Mouse (Mus musculus) stomach, postnatal 0 days (tissue): ENCODE data around the gene Prdm16. TPM values are rescaled to one million over a fixed set of nuclear protein-coding genes. Genes with fewer than 3 reads are reported as not detected.

Source experiments
- ATAC-seq: fragments of 200-750 bp; cut with Nextera tagmentation; 2 replicates; pipeline ENCODE4 v1.8.0; 2017; ENCODE audit not compliant: low FRiP score, low TSS enrichment
- DNase-seq: peaks from one replicate; pipeline ENCODE4 v3.0.0-alpha.2; 2016; ENCODE audit warnings: low spot score
- H3K27ac ChIP-seq: fragments of 300-500 bp; sonication (generic); replicated peaks from 2 replicates; pipeline ENCODE4 v1.5.1; 2014; ENCODE audit warnings: mild to moderate bottlenecking, control low read depth
- H3K27me3 ChIP-seq: fragments of 300-500 bp; sonication (generic); 2 replicates; pipeline ENCODE4 v1.6.1; 2014; ENCODE audit warnings: low read length; ENCODE audit not compliant: control insufficient read depth, insufficient read depth
- H3K36me3 ChIP-seq: fragments of 300-500 bp; sonication (generic); 2 replicates; pipeline ENCODE4 v1.6.1; 2014; ENCODE audit warnings: low read length, mixed read lengths; ENCODE audit not compliant: control insufficient read depth, insufficient read depth
- H3K4me1 ChIP-seq: fragments of 300-500 bp; sonication (generic); replicated peaks from 2 replicates; pipeline ENCODE4 v1.6.1; 2014; ENCODE audit warnings: antibody characterized with exemption; ENCODE audit not compliant: control insufficient read depth, insufficient read depth
- H3K4me2 ChIP-seq: fragments of 300-500 bp; sonication (generic); replicated peaks from 2 replicates; pipeline ENCODE4 v1.6.1; 2014; ENCODE audit warnings: low read depth, mild to moderate bottlenecking, control low read depth, moderate library complexity
- H3K4me3 ChIP-seq: fragments of 300-500 bp; sonication (generic); 2 replicates; pipeline ENCODE4 v1.5.1; 2014; ENCODE audit warnings: low read depth, low read length, control low read depth
- H3K9ac ChIP-seq: fragments of 300-500 bp; sonication (generic); 2 replicates; pipeline ENCODE4 v1.6.1; 2014; ENCODE audit warnings: mild to moderate bottlenecking, low read length, control low read depth, mixed read lengths
- H3K9me3 ChIP-seq: fragments of 300-500 bp; sonication (generic); 2 replicates; pipeline ENCODE4 v1.6.1; 2016; ENCODE audit warnings: low read length; ENCODE audit not compliant: control insufficient read depth
- CTCF ChIP-seq: IDR thresholded peaks from 2 replicates; pipeline ENCODE4 v1.5.1; 2016; ENCODE audit warnings: antibody characterized with exemption, low read depth, mild to moderate bottlenecking, moderate library complexity
- EP300 ChIP-seq: optimal IDR thresholded peaks from 2 replicates; pipeline ENCODE3; 2016; ENCODE audit warnings: antibody characterized with exemption
- WGBS: fragments of 180-500 bp; shearing (Covaris S2); extraction: QIAGEN DNeasy Blood & Tissue Kit; methylation state at CpG from one replicate; pipeline ENCODE4 v1.1.7; 2014; 5-methylcytosine and 5-hydroxymethylcytosine counted together
- polyA plus RNA-seq: library from polyadenylated mRNA; unstranded; fragments of >200 nt; fragmentation: Nextera tagmentation; extraction: Ambion mirVana; gene quantifications from 2 replicates; pipeline ENCODE4 v1.2.1, GENCODE M21; 2015

Gene Prdm16
- polyA plus RNA-seq, 1 experiment from 2014 or later = 15.6 TPM

DNA sequence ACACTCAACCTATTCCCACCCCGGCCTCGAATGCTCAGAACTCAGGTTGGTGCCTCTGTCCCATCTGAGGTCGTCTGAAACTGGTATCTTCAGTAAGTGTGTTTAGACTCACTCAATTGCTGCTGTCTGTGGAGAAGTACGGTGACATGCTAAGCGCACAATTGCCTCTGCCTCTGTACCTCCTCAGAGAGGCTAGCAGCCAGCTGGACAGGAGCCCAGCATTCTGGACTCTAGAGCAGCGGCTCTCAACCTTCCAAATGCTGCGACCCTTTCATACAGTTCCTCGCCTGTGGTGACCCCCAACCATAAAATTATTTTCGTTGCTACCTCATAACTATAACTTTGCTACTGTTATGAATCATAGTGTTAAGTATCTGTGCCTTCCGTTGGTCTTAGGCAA, 34.3 kb downstream of the Prdm16 start:
- H3K4me2 ChIP-seq = no peak overlapping the region
- DNase-seq = no peak
- H3K27ac ChIP-seq = no peak overlapping the region

DNA sequence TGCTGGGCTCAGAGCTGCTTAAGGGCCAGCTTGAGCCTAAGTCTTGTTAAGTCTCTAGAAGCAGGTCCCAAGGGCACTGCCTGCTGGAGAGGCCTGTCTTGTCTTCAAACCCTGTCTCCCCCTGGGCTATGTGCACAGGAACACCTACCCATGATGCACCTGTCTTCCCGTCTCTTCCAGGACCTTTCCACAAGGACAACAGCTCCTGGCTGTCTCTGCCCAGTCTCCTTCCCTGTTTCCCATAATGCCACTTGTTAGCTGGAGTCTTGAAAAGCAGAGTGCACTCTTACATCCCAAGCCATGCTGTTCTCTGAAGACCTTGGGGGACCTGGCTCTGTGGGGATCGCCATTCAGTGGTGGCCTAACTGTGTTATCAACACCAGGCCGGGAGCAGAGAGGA, 35.7 kb downstream of the Prdm16 start:
- no peak for TF ChIP-seq EP300
- TF ChIP-seq CTCF = no peak
- WGBS = 59% methylated on average over 3 of the region's 3 CpGs
- Histone ChIP-seq H3K4me2 (no peak overlapping the region), H3K36me3 (no peaks in the 10 kb centered on the region), H3K9me3 (no peaks in the 10 kb centered on the region), H3K27ac (no peak overlapping the region), H3K27me3 (no peaks in the 10 kb centered on the region), H3K4me3 (no peak overlapping the region), H3K4me1 (no peaks in the 10 kb centered on the region), H3K9ac (no peak overlapping the region)
- DNase-seq (no peak), ATAC-seq (no peak)

More for the DNA sequence above, 34.3 kb downstream of the Prdm16 start:
- H3K27me3 ChIP-seq = no peaks in the 10 kb centered on the region
- WGBS = 68% methylated on average over 10 of the region's 10 CpGs
- no peak overlapping the region for H3K9ac ChIP-seq
- no peak for TF ChIP-seq CTCF
- no peak for TF ChIP-seq EP300
- ATAC-seq = no peak
- no peaks in the 10 kb centered on the region for H3K4me1 ChIP-seq
- H3K36me3 ChIP-seq = no peaks in the 10 kb centered on the region
- H3K4me3 ChIP-seq = no peak overlapping the region
- no peaks in the 10 kb centered on the region for H3K9me3 ChIP-seq

DNA sequence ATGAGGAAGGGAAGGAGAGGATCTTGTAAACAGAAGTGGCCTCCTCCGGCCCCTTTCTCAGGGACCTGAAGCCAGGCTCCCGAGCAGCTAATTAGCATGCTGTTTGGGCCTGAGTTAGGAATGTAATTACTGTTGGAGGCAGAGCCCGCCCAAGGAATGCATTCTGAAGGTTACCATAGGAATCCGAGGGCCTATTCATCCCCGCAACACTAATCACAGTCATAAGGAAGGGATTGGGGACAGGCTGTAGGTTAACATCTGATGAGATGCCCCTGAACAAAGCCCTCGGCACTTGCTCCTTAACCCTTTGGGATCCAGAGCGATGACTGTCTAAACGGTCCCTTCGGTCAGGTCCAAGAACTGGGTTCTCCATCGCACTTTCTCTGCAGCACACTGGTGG, 36.7 kb downstream of the Prdm16 start:
- H3K36me3 ChIP-seq = no peaks in the 10 kb centered on the region
- H3K27ac ChIP-seq = no peak overlapping the region
- no peak overlapping the region for H3K4me3 ChIP-seq
- no peak overlapping the region for H3K4me2 ChIP-seq
- no peaks in the 10 kb centered on the region for H3K9me3 ChIP-seq
- TF ChIP-seq EP300 (no peak), CTCF (no peak)
- WGBS = 55% methylated on average over 10 of the region's 10 CpGs
- no peaks in the 10 kb centered on the region; the same call in 1 of the 2 replicates for H3K4me1 ChIP-seq
- DNase-seq (no peak), ATAC-seq (no peak)
- H3K9ac ChIP-seq = no peak overlapping the region
- H3K27me3 ChIP-seq = no peaks in the 10 kb centered on the region

DNA sequence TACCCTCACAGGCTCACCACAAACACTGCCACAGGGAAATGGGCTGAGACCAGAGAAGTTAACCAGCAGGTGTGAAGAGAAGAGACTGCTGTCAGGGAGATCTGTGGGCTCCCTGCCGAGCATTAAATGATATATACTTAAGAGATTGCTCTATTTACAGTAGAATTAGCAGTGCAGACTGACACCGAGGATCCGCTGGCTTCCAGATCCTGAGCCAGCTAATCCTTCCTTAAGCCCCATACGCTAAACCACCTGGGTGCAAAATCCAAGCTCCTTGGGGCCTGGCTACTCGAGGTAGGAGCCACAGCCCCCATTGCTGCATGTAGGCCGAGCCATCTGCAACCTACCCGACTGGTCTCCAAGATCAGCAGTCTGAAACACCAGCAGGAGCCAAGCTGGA, 38.3 kb downstream of the Prdm16 start:
- ATAC-seq = no peak
- H3K4me2 ChIP-seq = no peak overlapping the region
- no peaks in the 10 kb centered on the region for H3K27me3 ChIP-seq
- no peaks in the 10 kb centered on the region for H3K9me3 ChIP-seq
- no peak for TF ChIP-seq CTCF
- no peaks in the 10 kb centered on the region for H3K36me3 ChIP-seq
- peaks cover 2% of the 10 kb centered on the region; the same call in 1 of the 2 replicates for H3K4me1 ChIP-seq
- no peak overlapping the region for H3K27ac ChIP-seq
- no peak for DNase-seq
- H3K4me3 ChIP-seq = no peak overlapping the region
- no peak overlapping the region for H3K9ac ChIP-seq
- 26% methylated on average over 7 of the region's 7 CpGs for WGBS

DNA sequence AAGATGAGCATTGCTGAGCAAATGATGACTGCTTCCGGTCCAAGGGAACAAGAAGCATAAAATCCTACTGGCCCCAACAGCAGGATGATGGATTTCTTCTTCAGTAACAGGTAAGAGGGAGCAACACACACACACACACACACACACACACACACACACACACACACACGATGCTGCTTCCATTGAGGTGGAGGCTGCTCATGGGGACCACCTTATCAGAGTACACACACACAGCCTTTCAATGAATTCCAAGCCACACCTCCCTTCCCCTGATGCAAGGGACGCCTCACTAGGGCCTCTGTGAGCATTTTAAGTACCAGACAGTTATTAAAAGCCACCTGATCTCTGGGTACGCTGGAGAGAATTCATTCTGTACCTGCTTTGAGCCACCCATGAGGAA, 39.9 kb downstream of the Prdm16 start:
- 52% methylated on average over 4 of the region's 4 CpGs for WGBS
- no peak for TF ChIP-seq EP300
- TF ChIP-seq CTCF = no peak
- ATAC-seq = no peak

DNA sequence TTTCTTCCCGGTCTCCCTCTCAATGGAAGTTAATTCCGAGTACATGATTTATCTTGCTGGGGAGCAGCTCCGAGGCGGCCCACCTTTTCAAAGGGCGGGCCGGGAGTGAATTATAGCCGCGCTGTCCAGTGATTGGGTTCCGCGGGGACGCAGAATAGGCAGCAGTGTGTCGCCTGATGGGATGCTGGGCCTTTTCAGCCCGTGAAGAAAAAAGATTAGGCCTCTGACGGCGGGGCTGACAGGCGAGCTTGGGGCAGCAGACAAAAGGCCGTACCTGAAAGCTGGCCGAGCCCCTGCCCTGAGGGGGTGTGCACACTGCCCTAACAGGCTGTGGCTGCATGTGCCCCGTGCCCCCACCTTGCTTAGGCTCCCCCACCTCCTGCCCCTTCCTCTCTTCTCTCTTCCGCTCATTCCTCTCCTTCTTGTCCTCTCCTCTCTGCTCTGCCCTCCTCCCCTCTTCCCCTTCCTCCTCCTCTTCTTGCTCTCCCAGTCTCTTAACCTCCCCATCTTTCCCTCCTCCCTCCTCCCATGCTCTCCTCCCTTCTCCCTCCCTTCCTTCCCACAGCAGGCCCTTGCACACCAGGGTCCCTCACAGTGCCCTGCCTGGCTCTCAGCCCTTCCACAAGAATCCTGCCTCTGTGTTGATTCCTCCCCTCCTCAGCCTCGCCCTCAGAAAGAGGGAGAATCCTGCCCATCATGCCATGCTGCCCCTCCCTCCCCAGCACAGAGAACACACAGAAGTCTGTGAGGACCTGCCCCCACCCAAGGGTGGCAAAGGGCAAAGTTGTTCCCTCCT, 41.7 kb downstream of the Prdm16 start:
- H3K9me3 ChIP-seq = no peaks in the 10 kb centered on the region
- no peaks in the 10 kb centered on the region for H3K27me3 ChIP-seq
- whole genome bisulfite sequencing = 18% methylated on average over 18 of the region's 21 CpGs
- DNase-seq (no peak), ATAC-seq (no peak)
- no peak overlapping the region for H3K9ac ChIP-seq
- TF ChIP-seq CTCF = no peak
- no peak for TF ChIP-seq EP300
- H3K27ac ChIP-seq = no peak overlapping the region; the same call in 1 of the 2 replicates
- H3K4me3 ChIP-seq = no peak overlapping the region
- peaks cover 2% of the 10 kb centered on the region; the same call in 1 of the 2 replicates for H3K4me1 ChIP-seq
- H3K36me3 ChIP-seq = no peaks in the 10 kb centered on the region
- no peak overlapping the region for H3K4me2 ChIP-seq

More for the DNA sequence above, 39.9 kb downstream of the Prdm16 start:
- Histone ChIP-seq H3K9ac (no peak overlapping the region), H3K9me3 (no peaks in the 10 kb centered on the region), H3K27ac (no peak overlapping the region), H3K4me1 (peaks cover 2% of the 10 kb centered on the region; the same call in 1 of the 2 replicates), H3K36me3 (no peaks in the 10 kb centered on the region), H3K27me3 (no peaks in the 10 kb centered on the region), H3K4me3 (no peak overlapping the region), H3K4me2 (no peak overlapping the region)
- peak; percentile 60 for DNase-seq
